Mouse (Mus musculus): ENCODE measurements at regions not wholly inside any gene's neighbourhood (a gene's known extent, or its start where the extent isn't known, plus 50 kb on each side); places are given as distances from the start of the nearest gene placed in this dataset.

DNA sequence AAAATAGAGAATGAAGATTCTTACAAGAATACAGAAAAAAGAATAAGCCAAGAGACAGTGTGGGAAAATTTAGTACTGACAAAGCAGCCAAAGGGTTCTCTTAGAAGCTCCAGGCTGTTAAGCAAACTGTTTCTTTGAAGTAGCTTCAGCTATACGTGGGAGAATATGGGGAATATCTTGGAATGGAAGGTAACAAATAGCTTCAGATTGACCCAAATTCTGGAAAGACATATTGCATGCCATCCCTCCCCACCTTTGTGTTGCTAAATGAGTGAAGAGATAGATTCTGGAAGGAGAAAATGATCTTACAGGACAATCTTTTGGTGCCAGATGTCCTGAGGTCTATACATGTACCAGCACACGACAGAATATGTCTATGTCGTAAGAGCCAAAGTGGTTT, 591.9 kb upstream of the Cdh6 start:
- in situ Hi-C loops (cut with MboI, MseI) = no loop called here

DNA sequence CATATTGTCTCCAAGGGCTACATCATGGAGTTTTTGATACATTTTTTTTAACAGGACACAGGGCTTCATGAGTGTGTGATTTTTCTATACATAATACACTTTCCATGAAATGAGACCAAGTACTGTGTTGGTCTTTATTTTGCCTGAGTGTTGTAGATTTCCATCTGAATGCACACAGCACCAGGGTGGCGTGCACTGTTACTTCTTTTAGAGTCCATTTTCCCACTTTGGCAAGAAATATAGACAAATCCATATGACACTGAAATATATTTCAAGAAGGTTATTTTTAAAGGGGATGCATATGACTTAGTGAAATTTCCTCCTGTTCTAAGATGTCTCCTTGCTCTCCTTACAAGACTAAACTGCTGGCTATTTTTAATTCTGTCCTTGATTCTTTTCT, 591.1 kb upstream of the Cdh6 start:
- in situ Hi-C loops (cut with MboI, MseI) = no loop called here

DNA sequence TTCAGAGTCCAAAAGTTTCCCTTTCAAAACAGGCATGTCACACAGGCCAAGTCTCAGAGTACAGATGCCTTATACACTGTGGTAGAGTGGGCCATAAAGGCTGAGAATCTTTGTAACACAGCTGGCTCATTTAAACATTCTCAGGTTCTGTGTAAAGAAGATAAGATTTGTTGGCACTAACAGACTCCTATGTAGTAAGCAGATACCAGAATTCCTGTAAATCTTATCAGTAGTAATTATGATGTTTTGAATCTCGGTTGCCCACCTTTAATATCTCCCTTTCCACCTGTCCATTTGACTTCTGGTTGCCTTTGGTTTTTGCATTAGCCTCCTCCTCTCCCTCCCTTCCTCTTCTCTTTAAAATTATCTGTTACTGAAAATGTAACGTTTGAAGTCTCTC, 573.1 kb upstream of the Cdh6 start:
- in situ Hi-C loops (cut with MboI, MseI) = no loop called here

DNA sequence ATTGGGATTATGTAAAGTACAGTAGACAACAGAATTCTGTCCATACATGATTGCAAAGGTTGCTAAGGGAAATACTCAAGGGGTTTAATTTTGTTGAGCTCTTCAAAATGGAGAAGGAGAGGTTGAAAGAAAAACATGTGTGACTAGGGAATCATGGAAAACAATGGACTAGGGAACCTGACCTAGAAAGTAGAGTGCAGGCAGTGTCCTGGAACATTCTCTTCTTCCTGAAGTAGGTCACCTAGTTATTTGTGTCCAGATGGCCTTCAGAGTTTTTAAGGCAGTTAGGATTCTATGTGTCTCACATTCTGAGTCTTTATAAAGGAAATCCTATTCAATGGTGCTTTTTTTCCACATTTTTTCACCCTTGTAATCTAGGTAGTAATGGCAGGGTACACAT, 532.8 kb upstream of the Cdh6 start:
- in situ Hi-C loops (cut with MboI, MseI) = no loop called here

DNA sequence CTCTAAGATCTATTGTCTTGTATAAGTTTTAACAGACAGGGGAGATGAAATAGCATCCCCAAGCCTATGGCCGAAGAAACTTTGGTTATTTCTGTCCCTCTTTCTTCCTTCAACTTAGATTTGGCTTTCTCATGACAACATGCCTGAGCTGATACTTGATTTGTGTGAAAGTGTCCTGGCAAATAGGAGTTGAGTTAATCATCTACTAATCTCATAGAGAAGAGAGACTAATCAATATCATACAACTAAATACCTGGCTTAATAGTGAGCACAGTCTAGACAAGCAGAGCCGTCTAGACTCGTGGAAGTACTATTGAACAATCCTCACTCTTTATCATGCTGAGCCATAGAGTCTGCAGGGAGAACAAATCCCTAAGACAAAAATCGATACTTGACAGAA, 531.7 kb upstream of the Cdh6 start:
- in situ Hi-C loops (cut with MboI, MseI) = no loop called here

DNA sequence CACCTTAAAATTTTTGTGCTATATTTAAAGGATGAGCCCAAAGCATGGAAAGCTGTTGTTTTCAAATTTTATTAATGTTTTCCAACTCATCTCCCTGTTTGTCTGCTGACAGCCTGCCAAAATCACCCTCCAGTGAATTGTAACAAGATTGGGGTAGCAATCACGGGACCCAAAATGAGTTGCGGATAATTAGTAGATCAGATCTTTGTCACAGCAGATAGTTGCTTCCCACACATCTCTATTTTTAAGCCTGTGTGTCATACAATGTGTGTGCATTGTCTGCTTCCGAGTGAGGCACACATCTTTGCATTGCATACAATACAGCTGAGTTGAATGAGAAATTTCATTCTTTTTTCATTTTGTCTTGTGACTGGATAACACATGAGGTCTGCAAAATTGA, 494.7 kb upstream of the Cdh6 start:
- in situ Hi-C loops (cut with MboI, MseI) = no loop called here

DNA sequence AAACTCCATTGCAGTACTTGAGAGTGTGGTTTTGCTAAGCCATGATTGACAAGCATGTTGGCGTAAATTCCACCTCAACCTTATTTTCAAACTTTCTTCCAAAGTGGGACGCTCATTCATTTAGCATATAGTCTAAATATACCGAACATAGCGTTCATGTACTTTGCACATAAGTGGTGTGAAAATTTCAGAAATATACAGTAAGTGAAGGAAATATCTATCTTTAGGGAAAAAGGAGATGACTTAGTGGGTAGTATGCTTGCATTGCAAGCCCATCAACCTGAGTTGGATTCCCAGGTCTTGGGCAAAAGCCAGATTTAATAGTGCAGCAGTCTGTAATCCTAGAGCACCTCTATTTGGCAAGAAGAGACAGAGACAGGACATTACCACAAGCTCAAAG, 493.8 kb upstream of the Cdh6 start:
- in situ Hi-C loops (cut with MboI, MseI) = no loop called here

DNA sequence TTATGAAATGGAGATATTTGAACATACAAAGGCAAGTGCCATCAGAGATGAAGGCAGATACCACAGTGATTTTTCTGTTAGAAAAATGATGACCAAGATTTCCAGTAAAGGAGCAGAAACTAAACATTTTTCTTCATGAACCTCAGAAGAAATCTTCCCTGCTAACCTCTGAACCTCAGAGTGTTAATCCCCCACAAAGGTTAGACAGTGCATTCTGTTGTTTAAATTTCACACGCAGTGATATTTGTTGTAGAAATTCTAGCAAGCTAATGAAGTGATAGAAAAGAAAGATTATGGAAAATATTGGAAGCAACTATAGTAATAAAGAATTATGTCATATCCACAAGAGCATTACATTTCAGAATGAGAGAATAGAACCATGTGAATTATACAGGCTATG, 488.8 kb upstream of the Cdh6 start:
- in situ Hi-C loops (cut with MboI, MseI) = no loop called here

DNA sequence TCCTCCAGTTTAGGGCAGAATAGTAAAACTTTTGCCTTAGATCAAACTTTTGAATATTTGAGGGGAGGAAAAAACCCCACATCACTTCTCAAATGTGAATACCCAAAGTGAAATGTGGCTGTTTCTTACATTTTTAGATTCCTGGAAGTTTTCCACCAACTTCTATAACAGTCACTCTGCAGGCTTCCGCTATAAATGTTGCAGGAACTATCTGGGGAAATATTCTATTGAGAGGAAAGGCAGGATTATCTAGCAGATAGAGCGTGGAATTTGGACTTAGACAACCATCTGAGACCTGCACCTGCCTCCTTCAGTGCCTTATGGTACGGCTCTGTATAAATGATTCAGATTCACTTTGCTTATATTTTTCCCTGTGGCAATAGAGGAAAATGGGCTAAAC, 481.6 kb upstream of the Cdh6 start:
- in situ Hi-C loops (cut with MboI, MseI) = no loop called here

DNA sequence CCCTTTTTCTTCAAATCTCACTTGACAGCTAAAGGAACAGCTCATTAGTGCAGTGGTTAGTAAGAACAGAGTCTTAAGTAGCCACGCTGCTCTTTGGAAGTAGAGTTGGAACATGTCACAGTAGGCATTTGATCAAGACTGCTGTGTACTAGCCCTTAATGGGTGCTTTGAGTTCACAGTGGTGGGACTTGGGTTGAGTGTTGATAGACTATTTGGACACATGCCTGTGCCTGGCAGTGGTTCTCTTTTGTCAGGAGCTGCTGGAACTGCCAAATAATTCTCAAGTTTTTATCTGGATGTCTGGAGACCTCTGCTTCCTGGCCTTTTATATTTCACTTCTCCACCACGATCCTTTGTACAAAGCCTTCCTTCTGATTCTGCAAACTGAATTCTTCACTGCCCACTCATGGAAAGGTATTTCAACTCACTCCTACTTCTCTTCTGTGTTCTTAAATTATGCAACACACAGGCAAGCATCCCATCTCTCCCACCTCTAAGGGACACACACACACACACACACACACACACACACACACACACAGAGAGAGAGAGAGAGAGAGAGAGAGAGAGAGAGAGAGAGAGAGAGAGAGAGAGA, 462.0 kb upstream of the Cdh6 start:
- in situ Hi-C loops (cut with MboI, MseI) = no loop called here

DNA sequence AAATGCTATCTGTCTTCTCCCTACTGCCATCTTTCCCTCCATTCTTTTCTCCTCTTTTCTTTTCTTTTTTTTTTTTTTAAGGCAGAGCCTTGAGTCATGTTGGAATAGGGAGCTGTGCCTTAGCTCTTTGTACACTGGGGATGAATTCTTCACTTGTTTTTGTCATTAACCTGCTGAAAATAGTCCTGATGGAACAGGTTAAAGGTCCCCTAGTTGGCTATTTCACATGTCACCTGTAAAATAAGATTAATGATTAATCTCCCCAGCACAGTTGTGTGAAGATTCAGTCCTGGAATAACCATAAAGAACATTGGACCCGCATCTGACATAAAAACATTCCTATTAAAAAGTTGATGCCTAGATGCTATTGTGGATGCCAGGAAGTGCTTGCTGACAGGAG, 428.7 kb upstream of the Cdh6 start:
- in situ Hi-C loops (cut with MboI, MseI) = no loop called here

DNA sequence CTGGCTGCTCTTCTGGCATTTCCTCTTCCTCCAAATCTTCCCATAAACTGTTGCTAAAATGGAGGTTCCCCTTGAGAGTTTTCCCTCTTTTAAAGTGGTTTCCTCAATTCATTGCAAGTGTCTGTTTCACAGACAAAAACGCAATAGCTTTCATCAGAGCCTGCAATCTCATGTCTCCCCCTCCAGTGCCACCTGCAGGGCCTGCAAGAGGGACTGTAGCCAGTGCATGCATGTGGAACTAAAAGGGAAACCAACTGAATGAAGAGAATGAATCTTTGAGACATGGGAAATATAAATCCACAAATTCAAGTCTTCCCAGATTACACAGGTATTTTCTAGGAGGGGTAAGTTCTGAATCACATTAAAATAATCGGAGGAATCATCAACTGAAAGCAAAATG, 424.4 kb upstream of the Cdh6 start:
- in situ Hi-C loops (cut with MboI, MseI) = no loop called here

DNA sequence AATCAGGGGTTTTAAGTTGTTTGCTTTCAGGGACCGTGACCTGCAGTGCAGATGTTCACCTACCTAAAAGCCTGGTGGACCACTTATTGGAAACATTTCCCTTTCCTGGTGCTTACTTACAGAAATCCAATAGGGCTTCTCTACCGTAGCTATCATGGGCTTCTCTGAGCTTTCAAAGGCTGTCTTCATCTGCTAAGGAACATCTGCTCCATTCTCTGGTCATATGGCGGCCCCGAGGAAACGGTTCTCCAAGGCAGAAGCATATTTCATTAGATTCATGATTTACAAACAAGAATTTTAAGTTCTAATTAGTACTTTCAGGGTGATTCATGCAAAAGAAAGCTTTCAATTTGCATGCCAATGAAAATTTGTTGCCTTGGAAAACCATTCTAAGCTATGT, 420.3 kb upstream of the Cdh6 start:
- in situ Hi-C loops (cut with MboI, MseI) = no loop called here

DNA sequence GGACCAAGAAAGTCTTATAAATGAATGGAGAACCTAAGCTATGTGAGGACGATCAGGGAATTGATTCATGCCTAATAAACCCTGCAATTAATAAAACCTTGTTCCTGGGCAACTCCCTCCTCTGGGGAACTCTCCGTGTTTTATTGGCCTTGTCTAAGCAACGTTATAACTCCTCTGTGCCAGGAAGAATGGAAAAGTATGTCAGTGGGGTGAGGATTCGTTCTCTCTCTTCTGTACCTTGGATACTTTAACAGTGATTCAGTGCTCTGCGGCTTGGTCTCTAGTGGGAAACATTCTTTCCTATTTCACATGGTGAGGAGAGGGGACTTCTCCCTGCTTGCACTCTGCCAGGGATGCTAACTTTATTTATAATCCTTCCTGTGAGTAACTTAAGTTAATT, 417.4 kb upstream of the Cdh6 start:
- in situ Hi-C loops (cut with MboI, MseI) = no loop called here

DNA sequence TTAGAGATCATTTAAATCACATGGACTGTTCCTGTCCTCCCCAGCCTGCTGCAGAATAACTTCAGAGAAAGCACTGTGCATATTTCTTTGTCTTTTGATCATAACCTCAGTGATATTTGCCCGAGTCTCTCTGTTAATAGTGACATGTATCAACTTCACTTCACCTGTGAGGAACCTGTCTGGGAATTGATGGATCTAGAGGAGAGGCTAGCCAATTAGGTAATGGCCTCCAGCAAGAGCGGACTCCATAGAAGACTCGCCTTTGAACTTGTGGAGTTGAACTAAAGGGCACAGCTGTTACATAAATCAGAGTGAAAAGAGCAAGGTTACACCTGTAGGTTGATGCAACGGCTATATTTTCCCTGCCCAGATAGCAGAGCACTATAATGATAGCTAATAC, 409.8 kb upstream of the Cdh6 start:
- in situ Hi-C loops (cut with MboI, MseI) = no loop called here

DNA sequence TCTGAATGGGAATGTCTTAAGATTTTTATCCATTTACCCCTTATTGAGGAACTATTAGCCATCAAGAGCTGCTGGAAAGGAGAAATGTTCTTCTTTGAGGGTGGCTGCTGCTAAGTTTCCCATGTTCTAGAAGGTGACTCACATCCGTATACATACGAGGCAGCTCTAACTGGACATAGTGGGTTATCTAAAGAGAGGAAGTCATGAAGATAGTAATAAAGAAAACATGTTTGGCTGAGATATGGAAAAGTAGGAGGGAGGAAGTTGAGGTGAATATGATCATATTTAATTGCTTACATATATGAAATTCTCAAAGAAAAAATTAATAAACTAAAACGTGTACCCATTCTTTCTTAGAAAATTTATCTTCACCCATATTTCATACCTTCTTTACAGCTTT, 408.7 kb upstream of the Cdh6 start:
- in situ Hi-C loops (cut with MboI, MseI) = no loop called here

DNA sequence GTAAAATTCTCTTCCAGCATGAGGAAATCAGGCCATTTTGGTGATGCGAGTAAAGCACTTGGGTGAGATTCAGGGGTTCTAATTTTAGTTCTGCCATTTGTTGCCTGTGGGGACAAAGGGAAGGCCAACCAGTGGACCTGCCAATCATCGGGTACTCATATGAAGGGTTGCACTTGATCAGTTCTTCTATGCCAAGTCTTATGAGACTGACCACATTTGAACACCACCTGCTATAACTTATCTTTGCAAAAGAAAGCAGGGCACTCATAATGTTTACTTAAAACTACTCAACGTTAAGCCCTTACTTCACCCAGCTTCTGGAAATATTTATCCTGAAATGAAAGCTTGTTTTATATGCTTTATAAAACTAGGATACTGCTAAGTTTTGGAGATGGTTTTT, 400.1 kb upstream of the Cdh6 start:
- in situ Hi-C loops (cut with MboI, MseI) = no loop called here

DNA sequence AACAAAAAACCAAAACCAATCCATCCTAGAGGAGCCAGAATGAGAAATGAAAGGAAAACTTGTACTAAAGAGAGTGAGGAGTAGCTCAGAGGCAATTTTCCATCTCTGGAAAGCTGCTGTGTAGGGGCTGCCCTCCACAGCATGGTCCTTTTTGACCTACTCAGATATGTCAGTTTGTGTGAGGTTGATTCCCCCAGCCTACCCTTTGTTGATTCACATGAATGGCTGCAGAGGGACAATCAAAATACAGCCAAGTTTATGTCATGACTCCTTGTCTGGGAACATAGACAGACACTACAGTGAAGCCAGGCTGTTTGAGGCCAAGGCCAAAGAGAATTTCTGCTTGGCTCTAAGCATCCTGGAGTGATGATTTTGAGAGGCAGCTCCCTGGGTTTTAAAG, 387.4 kb upstream of the Cdh6 start:
- in situ Hi-C loops (cut with MboI, MseI) = no loop called here

DNA sequence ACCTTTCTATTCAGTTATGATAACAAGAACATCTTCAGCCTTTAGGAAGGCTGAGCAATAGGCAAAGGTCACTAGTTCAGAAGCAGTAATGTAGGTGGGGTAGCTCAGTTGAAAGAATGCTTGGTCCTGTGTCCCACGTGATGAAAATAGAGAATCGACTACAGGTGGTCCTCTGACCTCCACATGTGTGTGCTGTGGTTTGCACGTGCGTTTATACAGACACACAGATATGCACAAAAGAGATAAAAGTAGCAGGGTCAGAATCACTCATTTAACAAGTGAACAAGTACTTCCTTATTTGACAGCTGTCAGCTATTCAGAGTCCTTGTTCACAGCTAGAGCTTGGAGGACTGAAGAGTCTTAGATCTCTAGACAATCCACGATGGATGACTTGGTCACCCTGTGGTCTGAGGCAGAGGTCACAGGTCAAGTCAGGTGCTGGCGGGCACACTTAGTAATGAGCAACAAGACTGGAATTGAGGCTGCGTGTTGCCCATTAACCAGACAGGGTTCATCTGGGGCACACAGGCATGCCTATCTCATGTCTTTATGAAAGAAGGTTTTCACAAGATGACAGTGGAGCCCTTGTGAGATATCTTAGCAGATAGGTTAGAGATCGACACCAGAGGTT, 375.8 kb upstream of the Cdh6 start:
- in situ Hi-C loops (cut with MboI, MseI) = no loop called here

DNA sequence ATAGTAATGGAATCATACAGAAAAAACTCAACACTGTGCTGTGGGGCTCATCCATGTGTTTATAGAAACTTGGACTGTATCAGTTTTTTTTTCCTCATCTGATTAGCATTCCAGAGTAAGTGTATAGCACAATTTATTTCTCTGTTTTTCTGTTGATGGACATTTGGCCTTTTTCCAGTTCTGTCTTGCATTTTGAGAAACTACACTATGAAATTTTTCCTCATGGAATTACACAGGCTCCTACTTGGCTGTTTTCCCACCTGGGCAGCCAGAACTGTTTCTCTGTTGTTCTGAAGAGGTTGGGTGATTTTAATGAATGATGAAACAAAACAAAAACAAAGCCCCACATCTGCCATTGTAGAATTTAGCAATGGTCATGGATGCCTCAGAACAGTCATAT, 366.6 kb upstream of the Cdh6 start:
- in situ Hi-C loops (cut with MboI, MseI) = no loop called here

DNA sequence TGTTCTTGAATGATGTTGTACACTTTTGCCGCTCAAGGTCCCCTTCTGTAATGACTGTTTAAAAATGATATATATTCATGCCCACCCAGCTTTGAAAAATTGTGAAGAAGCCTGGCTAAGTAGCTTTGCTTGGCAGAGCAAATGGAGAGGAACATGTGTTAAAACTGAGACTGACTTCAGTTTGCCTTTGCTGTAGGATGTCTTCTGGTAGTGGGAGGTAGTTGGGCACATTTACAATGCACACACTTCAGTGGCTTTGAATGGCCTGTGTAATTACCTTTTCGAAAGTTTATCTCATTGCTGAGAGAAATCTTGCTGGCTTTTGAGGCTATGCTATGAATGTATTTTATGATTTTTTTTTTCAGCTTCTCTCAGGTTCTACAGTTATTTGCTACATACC, 360.5 kb upstream of the Cdh6 start:
- in situ Hi-C loops (cut with MboI, MseI) = no loop called here

DNA sequence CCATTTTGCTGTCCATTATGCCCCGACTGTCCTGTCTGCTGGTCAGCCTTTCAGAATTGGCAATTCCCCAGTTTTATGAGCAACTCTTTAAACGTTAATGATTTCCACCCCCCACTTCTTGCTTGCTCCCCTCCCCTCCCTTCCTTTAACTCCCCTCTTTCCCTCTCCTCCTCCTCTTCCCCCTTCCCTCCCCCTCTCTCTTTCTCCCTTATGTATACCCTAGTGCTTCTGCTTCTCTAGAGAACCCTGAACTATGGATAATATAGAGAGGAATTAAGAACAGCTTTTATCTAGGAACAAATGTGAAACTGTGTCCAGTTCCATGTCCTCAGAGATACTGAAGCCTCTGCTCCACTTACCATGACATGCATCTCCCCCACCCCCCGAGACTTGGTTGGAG, 356.5 kb upstream of the Cdh6 start:
- in situ Hi-C loops (cut with MboI, MseI) = loop anchor here (10.0 kb wide), 1 partner anchor 1305 kb away; no protein-coding TSS in a partner anchor

DNA sequence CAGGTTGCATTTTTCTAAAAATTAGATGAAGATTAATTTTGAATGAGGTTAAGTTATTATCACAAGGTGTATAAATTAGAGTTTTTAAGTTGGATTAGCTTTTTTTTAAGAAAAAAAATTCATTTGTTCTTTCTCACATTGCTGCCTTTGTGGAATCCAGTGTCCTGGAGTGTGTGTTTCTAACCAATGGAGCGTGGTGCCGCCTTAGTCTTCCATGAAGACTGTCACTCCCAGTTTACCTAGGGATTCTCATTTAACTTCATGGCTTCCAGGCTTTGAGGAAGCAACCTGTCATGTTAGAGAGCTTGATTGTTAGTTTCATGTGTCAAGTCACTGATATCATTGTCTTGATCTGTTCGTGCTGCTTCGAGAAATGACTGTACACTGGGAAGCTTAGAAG, 355.6 kb upstream of the Cdh6 start:
- in situ Hi-C loops (cut with MboI, MseI) = loop anchor here (10.0 kb wide), 1 partner anchor 1306 kb away; no protein-coding TSS in a partner anchor
